Mouse (Mus musculus) kidney, adult 11 months (tissue): Measurements from ENCODE around the gene Got2.

Source experiments
- DNase-seq: peaks from one replicate; pipeline ENCODE4 v3.0.0; 2022

Got2 gene

GRCm38 (mm10) chr8:95817597-95817996 is 70.8 kb downstream of the Got2 start:
- DNase-seq = no peak

- DNase-seq = no peak
These were observed 72.2 kb downstream of the Got2 start for GRCm38 (mm10) chr8:95816044-95816708.
